Mouse (Mus musculus): ENCODE data around the gene Il33.
"Not testable (repeated sequence)": the region's sequence is repeated elsewhere in the genome, so short reads cannot be mapped to it uniquely, and the experiment has no call there.

Gene Il33

GRCm38 (mm10) chr19:29940239-29940638 lies 15.3 kb downstream of the Il33 start:
- DNase-seq: no peak

DNA sequence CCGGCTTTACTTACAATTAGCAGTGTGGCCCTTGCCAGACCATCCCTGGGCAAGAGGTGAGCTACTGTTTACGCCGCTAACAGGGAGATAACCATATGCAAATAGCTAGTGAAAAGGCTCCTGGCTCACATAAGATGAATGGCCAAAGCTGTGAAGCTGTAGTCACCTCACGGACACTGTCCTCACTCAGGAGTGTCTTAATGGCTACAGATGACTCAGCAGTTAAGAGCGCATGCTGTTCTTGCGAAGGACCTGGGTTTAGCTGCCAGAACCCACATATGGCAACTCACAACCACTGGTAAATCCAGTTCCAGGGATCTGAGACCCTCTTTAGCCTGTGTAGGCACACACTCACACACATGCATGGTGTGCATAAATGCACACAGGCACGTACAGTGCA lies 16.3 kb downstream of the Il33 start:
- no peak for DNase-seq

- DNase-seq: no peak
Observed at GRCm38 (mm10) chr19:29942358-29942757, 17.4 kb downstream of the Il33 start.

- no peak for DNase-seq
Observed at GRCm38 (mm10) chr19:29944426-29944825, 19.5 kb downstream of the Il33 start.

DNA sequence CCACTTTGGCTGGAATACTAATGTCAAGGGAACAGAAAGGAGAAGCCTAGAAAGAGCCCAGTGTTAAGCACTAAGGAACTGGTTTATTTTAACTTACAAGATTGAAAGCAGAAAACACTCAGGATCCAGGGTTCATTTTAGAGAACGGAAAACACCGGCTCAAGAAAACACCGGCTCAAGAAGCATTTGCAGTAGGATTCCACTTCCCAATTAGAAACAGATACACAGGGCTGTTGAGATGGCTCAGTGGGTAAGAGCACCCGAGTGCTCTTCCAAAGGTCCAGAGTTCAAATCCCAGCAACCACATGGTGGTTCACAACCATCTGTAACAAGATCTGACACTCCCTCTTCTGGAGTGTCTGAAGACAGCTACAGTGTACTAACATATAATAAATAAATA lies 20.0 kb downstream of the Il33 start:
- DNase-seq: not testable (repeated sequence)

DNA sequence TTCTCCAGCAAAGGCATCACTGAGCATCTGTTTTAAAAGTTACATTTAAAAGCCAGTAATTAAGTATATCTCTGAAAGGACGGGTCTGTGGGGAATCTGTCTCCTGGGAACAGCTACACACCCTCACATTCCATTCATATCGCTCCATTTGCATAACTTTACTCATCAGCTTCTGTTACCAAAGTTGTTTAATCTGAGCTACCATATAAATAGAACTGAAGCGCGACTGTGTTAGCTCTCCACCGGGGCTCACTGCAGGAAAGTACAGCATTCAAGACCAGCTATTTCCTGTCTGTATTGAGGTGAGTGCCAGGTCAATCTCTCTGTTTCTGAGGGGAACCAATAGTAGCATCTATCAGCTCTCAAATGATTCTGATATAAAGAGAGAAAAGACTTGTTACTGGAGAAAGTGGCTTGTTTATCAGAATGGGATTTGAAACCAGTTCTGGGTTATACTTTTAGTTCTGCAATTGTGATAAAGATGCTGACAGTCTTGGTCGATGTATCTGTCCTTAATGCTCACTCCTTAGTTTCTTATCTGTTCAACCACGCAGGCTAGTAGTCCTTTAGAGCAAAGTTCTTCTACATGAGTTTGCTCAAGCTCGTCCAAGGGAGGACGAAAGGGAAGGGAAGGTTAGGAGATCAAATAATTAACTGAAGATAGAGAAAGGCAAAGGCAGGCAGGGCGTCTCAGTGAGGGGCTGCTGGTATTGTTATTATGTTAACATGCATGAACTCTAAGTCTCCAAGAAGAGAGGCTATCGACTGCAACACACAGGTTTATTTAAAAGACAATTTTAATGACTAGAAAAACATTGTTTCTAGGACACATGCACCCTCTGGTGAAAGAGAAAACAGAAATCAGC lies 20.9 kb downstream of the Il33 start:
- DNase-seq: no peak

DNA sequence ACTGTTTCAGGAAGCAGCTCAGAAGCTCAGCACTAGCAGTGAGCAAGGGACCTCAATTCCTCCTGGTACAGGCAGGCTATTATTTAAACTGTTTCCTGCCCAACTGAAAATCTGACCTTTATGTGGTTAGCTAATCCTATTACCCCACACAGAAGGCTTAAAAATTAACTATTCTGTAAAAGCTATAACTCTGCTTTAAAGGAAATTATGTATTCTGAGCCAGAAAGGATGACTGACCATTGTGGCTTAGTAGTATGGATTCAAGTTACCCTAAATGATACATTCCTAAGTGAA lies 21.5 kb downstream of the Il33 start:
- DNase-seq: no peak

DNA sequence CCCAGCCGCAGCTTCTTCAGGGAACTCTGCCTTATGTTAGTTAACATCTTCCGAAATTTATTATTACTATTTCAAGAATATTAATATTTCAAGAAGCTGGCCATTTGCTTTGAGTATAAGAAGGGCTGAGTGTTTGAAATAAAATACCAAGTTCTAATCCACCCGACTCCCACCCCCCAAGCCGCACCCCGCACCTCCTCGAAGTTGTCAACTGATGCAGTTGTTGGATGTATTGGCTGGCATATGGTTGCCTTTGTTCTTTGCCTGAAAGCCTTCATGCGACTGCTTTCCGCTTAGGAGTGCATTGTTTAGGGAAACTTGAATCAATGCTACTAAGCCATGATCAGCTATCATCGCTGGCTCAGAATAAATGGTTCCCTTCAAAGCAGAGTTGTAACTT lies 22.1 kb downstream of the Il33 start:
- no peak for DNase-seq

GRCm38 (mm10) chr19:29947891-29948801 lies 23.2 kb downstream of the Il33 start:
- DNase-seq: peak; percentile 42

DNA sequence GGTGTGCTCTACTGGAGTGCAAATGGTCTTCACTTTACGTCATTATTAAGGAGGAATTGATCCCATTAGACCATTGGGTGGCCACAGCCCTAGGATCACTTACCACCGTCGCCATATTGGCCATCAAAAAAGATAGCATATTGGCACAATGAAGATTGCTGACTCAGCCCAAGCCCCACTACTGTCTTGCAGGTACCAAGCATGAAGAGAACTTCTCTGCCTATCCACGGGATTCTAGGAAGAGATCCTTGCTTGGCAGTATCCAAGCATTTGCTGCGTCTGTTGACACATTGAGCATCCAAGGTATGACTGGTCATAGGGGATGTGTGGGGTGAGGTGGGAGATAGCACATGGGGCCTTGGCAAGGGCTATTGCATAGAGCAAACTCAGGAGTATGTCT lies 27.6 kb downstream of the Il33 start:
- no peak for DNase-seq

- DNase-seq: no peak
Observed at GRCm38 (mm10) chr19:29953833-29954232, 28.9 kb downstream of the Il33 start.

GRCm38 (mm10) chr19:29955454-29955853 lies 30.5 kb downstream of the Il33 start:
- DNase-seq: no peak

DNA sequence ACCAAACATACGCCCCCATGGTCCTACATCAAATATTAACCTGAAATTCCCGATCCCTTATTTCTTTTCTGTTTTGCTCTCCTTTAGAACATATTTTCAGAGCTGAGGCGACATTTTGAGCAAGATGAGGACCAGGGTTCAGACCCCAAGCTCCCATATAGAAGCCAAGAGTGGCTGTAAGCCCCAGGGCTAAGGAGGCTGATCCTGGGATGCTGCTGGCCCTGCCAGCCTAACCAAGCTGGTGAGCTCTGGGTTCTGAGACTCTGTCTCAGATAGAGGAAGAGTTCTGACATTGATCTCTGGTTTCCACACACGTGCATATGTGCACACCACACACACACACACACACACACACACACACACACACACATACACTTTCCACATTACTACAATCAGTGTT lies 36.0 kb downstream of the Il33 start:
- DNase-seq: no peak

DNA sequence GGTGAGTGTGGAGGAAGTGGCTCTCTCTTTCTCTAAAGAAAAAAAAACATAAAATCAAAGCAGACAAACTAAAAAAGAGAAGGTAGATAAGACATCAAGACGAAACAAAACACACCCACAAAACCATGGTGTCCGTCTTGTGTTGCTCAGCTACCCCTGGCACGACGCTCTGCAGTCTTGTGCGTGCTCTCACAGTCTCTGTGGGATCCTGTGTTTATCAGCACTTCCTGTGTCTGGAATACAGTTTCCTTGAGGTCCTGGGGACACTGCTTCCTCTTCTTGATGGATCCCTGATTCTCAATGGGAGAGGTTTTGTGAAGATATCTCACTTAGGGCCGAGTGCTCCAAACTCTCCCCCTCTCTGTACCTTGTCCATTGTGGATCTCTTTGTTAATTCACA lies 36.9 kb downstream of the Il33 start:
- no peak for DNase-seq

GRCm38 (mm10) chr19:29963598-29964092 lies 38.7 kb downstream of the Il33 start:
- DNase-seq: no peak

- DNase-seq: no peak
Observed at GRCm38 (mm10) chr19:29967960-29968359, 43.0 kb downstream of the Il33 start.

DNA sequence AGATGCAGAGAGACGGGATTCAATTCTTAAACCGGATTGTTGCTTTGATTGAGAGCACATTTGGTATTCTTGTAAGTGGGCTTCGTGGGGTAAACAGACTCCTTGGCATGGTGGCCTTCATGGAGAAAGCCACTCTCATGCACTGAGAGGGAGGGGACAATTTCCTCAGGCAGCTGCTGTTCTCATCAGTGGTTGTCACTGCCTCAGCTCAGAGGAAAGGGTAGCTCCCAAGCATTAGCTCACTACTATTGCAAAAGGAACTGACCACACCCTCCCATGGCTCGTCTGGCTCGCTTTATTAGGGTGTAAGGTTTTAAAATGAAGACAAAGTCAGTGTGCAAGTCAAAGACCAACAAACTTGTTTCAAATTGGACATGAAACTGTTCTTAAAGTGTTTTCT lies 48.5 kb downstream of the Il33 start:
- no peak for DNase-seq

- no peak for DNase-seq
Observed at GRCm38 (mm10) chr19:29978847-29979246, 53.9 kb downstream of the Il33 start.

GRCm38 (mm10) chr19:29979452-29980089 lies 54.7 kb downstream of the Il33 start:
- no peak for DNase-seq

- DNase-seq: no peak
Observed at GRCm38 (mm10) chr19:29984208-29985005, 59.5 kb downstream of the Il33 start.

- DNase-seq: no peak
Observed at GRCm38 (mm10) chr19:29986464-29987091, 61.7 kb downstream of the Il33 start.
